Mouse (Mus musculus): ENCODE measurements around the gene Ccdc7b.
"Not testable (repeated sequence)": the region's sequence is repeated elsewhere in the genome, so short reads cannot be mapped to it uniquely, and the experiment has no call there.

Gene Ccdc7b

DNA sequence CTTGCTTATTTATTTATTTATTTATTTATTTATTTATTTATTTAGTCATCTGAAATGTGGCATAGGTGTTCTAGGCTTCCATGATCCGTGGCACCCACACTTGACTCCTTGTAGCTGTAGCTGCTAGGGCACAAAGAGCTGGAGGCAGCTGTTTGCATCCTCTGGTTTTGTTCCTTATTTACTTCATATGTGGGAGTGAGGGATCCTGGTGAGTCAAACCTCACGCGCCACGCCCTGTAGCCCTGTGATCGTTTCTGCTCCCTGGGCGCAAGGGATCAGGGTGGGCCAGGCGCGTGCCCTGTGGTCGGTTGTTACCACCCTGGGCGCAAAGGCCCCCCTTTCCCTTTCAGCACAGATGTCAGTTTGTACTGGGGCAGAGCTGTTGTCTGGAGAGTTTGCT is at the start of gene Ccdc7b:
TSS of gene Ccdc7b (plus strand) at position 301 of the 400 bp plus-strand sequence.
- not testable (repeated sequence) for DNase-seq

- DNase-seq = not testable (repeated sequence)
Measured at GRCm38 (mm10) chr8:129065417-129065816, 1.5 kb upstream of the Ccdc7b start, which contains the start of gene Ccdc7a. Gene Ccdc7a, minus strand, starts transcription at chr8:129065517.

DNA sequence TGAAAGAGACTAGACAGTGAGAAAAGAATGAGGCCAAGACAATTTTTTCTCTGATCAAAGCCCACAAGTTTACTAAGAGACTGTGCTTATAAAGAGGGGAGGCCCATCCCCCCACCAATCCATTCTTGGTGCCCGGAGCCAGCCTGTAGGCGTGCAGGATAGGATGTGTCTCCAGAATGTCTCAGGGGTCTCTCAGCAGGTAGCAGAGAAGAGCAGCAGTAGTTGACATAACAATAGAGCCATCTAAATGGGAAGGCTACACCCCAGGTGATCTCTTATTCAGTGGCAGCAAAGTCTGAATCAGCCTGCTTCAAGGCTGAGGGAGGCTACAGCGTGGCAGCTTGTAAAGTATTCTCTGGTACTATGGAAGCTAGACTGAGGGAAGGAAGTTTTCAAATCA is 48.8 kb downstream of the Ccdc7b start:
- not testable (repeated sequence) for DNase-seq

DNA sequence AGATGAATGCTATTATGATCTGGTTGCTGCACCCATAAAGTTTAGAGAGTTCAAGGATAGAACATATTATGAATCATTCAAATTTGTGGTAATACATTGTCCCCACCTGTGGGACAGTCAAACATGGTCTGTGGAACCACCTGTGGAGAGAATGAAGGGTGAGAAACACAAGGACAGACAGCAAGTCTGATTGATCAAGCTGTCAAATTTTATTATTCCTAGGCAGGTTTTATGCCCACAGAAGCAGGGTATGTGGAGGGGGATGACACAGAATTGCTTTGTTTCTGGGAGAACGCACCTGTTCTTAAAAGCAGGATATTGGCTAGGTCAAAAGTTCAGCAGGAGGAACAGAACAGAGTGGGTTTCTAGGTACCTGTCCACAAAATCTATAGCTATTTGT is 64.6 kb downstream of the Ccdc7b start, which contains the start of gene Gm10999:
TSS of gene Gm10999 (minus strand) at position 101 of the 400 bp plus-strand sequence.
- DNase-seq = no peak

DNA sequence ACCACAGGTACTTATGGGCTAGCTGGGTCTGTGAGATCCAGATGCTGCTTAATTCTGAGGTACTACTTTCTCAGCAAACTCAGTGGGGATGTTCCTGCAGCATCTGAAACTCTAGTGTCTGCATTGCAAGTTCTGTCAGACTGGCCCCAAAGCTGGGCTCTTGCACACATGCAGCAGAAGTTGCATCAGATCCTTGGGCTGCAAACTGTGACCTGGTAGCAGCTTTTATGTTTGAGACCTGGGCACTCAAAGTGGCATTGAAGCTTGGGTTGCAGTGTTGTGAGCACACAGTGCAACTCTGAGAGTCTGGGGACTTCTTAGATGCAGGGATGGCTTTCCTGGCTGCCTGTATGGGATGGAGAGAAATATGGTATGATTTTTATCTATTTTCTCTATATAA is 66.5 kb downstream of the Ccdc7b start:
- no peak for DNase-seq

Data from kidney, adult 9 months (tissue).